Comparison of ENCODE assay signal across 14 mouse cellular contexts in genomic region chr12:105971182-105971581, GRCm38 (mm10). TPM values are rescaled to one million over a fixed set of nuclear protein-coding genes. Genes with fewer than 3 reads are reported as not detected.
DNase-seq lines count a peak whose midpoint lies in the region; ATAC-seq lines count a peak whose summit lies in the region.
"Had no signal": no experiment of that assay in that cellular context is flagged by ENCODE, and none has a peak within 500 bp of the region (broad histone marks: within the 10 kb centered on the region; RNA-seq: fewer than 3 reads in every experiment).

No protein-coding gene starts in this region.

- H3K4me3 ChIP-seq in heart, embryonic 11.5 days (ENCODE audit: low read depth, low read length), result no peak overlapping the region
- H3K4me3 ChIP-seq: embryonic facial prominence, embryonic 15.5 days had no signal

- H3K9ac ChIP-seq in heart, embryonic 11.5 days (ENCODE audit: low read depth, low read length), result no peak overlapping the region
- H3K9ac ChIP-seq: embryonic facial prominence, embryonic 15.5 days; forebrain, postnatal 0 days; lung, embryonic 14.5 days had no signal

- H3K27ac ChIP-seq in heart, embryonic 11.5 days (ENCODE audit: low read depth, low read length), result no peak overlapping the region
- H3K27ac ChIP-seq: embryonic facial prominence, embryonic 15.5 days had no signal

- no peaks in the 10 kb centered on the region for H3K4me1 ChIP-seq in heart, embryonic 11.5 days (ENCODE audit: control insufficient read depth, insufficient read depth, low read length)

- H3K4me2 ChIP-seq in heart, embryonic 11.5 days, result no peak overlapping the region
- H3K4me2 ChIP-seq: embryonic facial prominence, embryonic 15.5 days; lung, embryonic 14.5 days had no signal

- H3K36me3 ChIP-seq in heart, embryonic 11.5 days (ENCODE audit: control insufficient read depth, insufficient read depth, low read length), result no peaks in the 10 kb centered on the region
- H3K36me3 ChIP-seq: embryonic facial prominence, embryonic 15.5 days had no signal

- H3K9me3 ChIP-seq in heart, embryonic 11.5 days (replicated peaks; ENCODE audit: control insufficient read depth, low read length), result no peaks in the 10 kb centered on the region
- H3K9me3 ChIP-seq: embryonic facial prominence, embryonic 15.5 days had no signal

- no peak for ATAC-seq in heart, embryonic 11.5 days (replicated peaks; ENCODE audit: insufficient number of reproducible peaks, low FRiP score, low TSS enrichment)
- ATAC-seq in hematopoietic stem cell, adult 5-6 weeks (replicated peaks in 1 of 2; ENCODE audit: insufficient read depth in 1 of 2, low FRiP score in 2 of 2, low TSS enrichment in 1 of 2, low read depth in 1 of 2, poor library complexity in 2 of 2, severe bottlenecking in 2 of 2), result peak; percentile 95
- ATAC-seq: forebrain, postnatal 0 days; intestine, embryonic 16.5 days had no signal

- H3K27me3 ChIP-seq in heart, embryonic 11.5 days (ENCODE audit: control insufficient read depth, insufficient read depth, low read length), result no peaks in the 10 kb centered on the region
- H3K27me3 ChIP-seq: embryonic facial prominence, embryonic 15.5 days had no signal

- 65% methylated on average over 7 of the region's 7 CpGs for WGBS in heart, embryonic 11.5 days (ENCODE audit: insufficient replicate concordance)

- DNase-seq in heart, adult 9 months (ENCODE audit: low spot score in 2 of 2), result peak; percentile 14 to 38
- DNase-seq in B cell, adult 2 months, result peak; percentile 21 to 30
- peak; percentile 49 for DNase-seq in natural killer cell, adult 2 months (ENCODE audit: low spot score in 2 of 2)
- DNase-seq in layer of hippocampus, adult 9-11 months, result no peak
- DNase-seq in adrenal gland, postnatal 10 days, result no peak
- DNase-seq in adrenal gland, postnatal 4 days (ENCODE audit: low spot score in 2 of 2), result no peak
- DNase-seq: cerebellum, postnatal 14 days; forebrain, postnatal 0 days; heart, postnatal 36 days; lung, embryonic 14.5 days had no signal

RNA-seq across cellular contexts. Expression of gene Vrk1, which starts 38.8 kb away (rescaled TPM):
- polyA plus RNA-seq in heart, embryonic 11.5 days (2014; fragmentation: Nextera tagmentation; extraction: Ambion mirVana), result 49.8 and 52.4 TPM in 2 replicates
- total RNA-seq in hematopoietic stem cell, adult 5-6 weeks (2017), result 145 and 151 TPM in 2 replicates
- total RNA-seq in adrenal gland, postnatal 10 days (2021), result 10 to 100 TPM; 23.3 to 25.1 TPM
- total RNA-seq in adrenal gland, postnatal 4 days (2021), result 10 to 100 TPM; 33.5 to 37.9 TPM

Comparison
In these comparisons a context has a peak if more than half of its experiments do, and no peak if none do; other contexts are left out.
1. DNase-seq: peak in heart, adult 9 months (2 of 2), B cell, adult 2 months (2 of 2) and natural killer cell, adult 2 months (2 of 2); none in layer of hippocampus, adult 9-11 months (single experiment), adrenal gland, postnatal 10 days (single experiment) and adrenal gland, postnatal 4 days (0 of 2).